Mouse (Mus musculus) testis, adult 10 weeks (tissue): ENCODE measurements around the gene Gm20918. TPM values are rescaled to one million over a fixed set of nuclear protein-coding genes. Genes with fewer than 3 reads are reported as not detected.

Source experiments
- polyA plus RNA-seq: library from polyadenylated mRNA; stranded (reverse); fragments of 350-450 nt; fragmentation: Illumina TruSeq; extraction: RNeasy Lipid Tissue Mini Kit (QIAGEN cat#74804); gene quantifications from one replicate; pipeline ENCODE4 v1.2.3, GENCODE M21; 2014; ENCODE audit warnings: low read depth, low replicate concordance

Gm20918 gene
- 2.0 TPM for polyA plus RNA-seq

GRCm38 (mm10) chrY:5043637-5044036, at the start of gene Gm20918:
Gene Gm20918 (plus strand): TSS chrY:5043937.

Other genes with a start within 250 kb of the Gm20918 start
- not detected for gene Gm21820, start 205.5 kb downstream of the Gm20918 start, polyA plus RNA-seq